Mouse (Mus musculus) macrophage (primary cell): ENCODE results near the gene Ptprj. TPM values are rescaled to one million over a fixed set of nuclear protein-coding genes. Genes with fewer than 3 reads are reported as not detected.

Experiments
- H3K27ac ChIP-seq: fragments of 350-480 bp; formaldehyde crosslinking; 2 replicates; pipeline ENCODE4 v1.9.0; 2021
- H3K36me3 ChIP-seq: fragments of 350-480 bp; formaldehyde crosslinking; 2 replicates; pipeline ENCODE4 v1.9.0; 2021; ENCODE audit errors: inconsistent target
- H3K4me3 ChIP-seq: fragments of 350-480 bp; formaldehyde crosslinking; 2 replicates; pipeline ENCODE4 v1.9.0; 2021; ENCODE audit errors: inconsistent target
- H3K79me2 ChIP-seq: fragments of 350-480 bp; formaldehyde crosslinking; 2 replicates; pipeline ENCODE4 v1.9.0; 2021; ENCODE audit errors: inconsistent target
- WGBS: methylation state at CpG from one replicate; pipeline ENCODE4 v1.1.7; 2026; ENCODE audit warnings: inconsistent platforms; ENCODE audit not compliant: missing documents; 5-methylcytosine and 5-hydroxymethylcytosine counted together
- polyA plus RNA-seq: library from polyadenylated mRNA; stranded (reverse); fragments of 250-400 nt; gene quantifications from 3 replicates; pipeline ENCODE4 v1.2.4, GENCODE M21; 2018; ENCODE audit warnings: inconsistent platforms

The Ptprj gene
- polyA plus RNA-seq, 1 experiment from 2014 or later, result 130 TPM

- no peak overlapping the region for H3K27ac ChIP-seq
- H3K36me3 ChIP-seq, result peaks cover 4% of the 10 kb centered on the region; the same call in 1 of the 2 replicates
- WGBS, result 98% methylated on average over 7 of the region's 7 CpGs
- no peak overlapping the region for H3K4me3 ChIP-seq
- H3K79me2 ChIP-seq, result peaks cover 100% of the 10 kb centered on the region
These were observed 46.5 kb downstream of the Ptprj start for GRCm38 (mm10) chr2:90533944-90534343.

- no peak overlapping the region for H3K27ac ChIP-seq
- H3K4me3 ChIP-seq, result no peak overlapping the region
- peaks cover 100% of the 10 kb centered on the region for H3K79me2 ChIP-seq
- peaks cover 4% of the 10 kb centered on the region; the same call in 1 of the 2 replicates for H3K36me3 ChIP-seq
- WGBS, result 58% methylated on average over 5 of the region's 5 CpGs
These were observed 48.4 kb downstream of the Ptprj start for GRCm38 (mm10) chr2:90532095-90532494.

- Histone ChIP-seq H3K4me3 (no peak overlapping the region), H3K27ac (no peak overlapping the region), H3K36me3 (no peaks in the 10 kb centered on the region), H3K79me2 (peaks cover 100% of the 10 kb centered on the region)
- 84% methylated on average over 5 of the region's 5 CpGs for WGBS
These were observed 52.3 kb downstream of the Ptprj start for GRCm38 (mm10) chr2:90528107-90528506.

GRCm38 (mm10) chr2:90526971-90527370, 53.5 kb downstream of the Ptprj start:
- 94% methylated on average over 6 of the region's 6 CpGs for WGBS
- no peaks in the 10 kb centered on the region for H3K36me3 ChIP-seq
- H3K4me3 ChIP-seq, result no peak overlapping the region

GRCm38 (mm10) chr2:90526564-90526963, 53.9 kb downstream of the Ptprj start:
- no peak overlapping the region for H3K27ac ChIP-seq
- H3K79me2 ChIP-seq, result peaks cover 100% of the 10 kb centered on the region
- H3K4me3 ChIP-seq, result no peak overlapping the region
- H3K36me3 ChIP-seq, result no peaks in the 10 kb centered on the region
- 79% methylated on average over 6 of the region's 6 CpGs for WGBS

More at GRCm38 (mm10) chr2:90526971-90527370, 53.5 kb downstream of the Ptprj start:
- Histone ChIP-seq H3K79me2 (peaks cover 100% of the 10 kb centered on the region), H3K27ac (no peak overlapping the region)

GRCm38 (mm10) chr2:90525807-90526206, 54.6 kb downstream of the Ptprj start:
- WGBS, result 96% methylated on average over 13 of the region's 14 CpGs
- no peak overlapping the region for H3K4me3 ChIP-seq
- H3K27ac ChIP-seq, result no peak overlapping the region
- H3K36me3 ChIP-seq, result no peaks in the 10 kb centered on the region
- peaks cover 100% of the 10 kb centered on the region for H3K79me2 ChIP-seq

- Histone ChIP-seq H3K79me2 (peaks cover 100% of the 10 kb centered on the region), H3K4me3 (no peak overlapping the region), H3K36me3 (0 out of 2 replicates have a peak, but pooled peaks cover 6% of the 10 kb centered on the region), H3K27ac (no peak overlapping the region)
- 91% methylated on average over 6 of the region's 6 CpGs for WGBS
These were observed 58.0 kb downstream of the Ptprj start for GRCm38 (mm10) chr2:90522455-90522854.

GRCm38 (mm10) chr2:90521909-90522308, 58.5 kb downstream of the Ptprj start:
- H3K4me3 ChIP-seq, result no peak overlapping the region
- WGBS, result 0% methylated on average over 1 of the region's 1 CpGs
- peaks cover 8% of the 10 kb centered on the region; the same call in 1 of the 2 replicates for H3K36me3 ChIP-seq
- peaks cover 100% of the 10 kb centered on the region for H3K79me2 ChIP-seq
- H3K27ac ChIP-seq, result no peak overlapping the region

- Histone ChIP-seq H3K27ac (no peak overlapping the region), H3K36me3 (peaks cover 14% of the 10 kb centered on the region; the same call in 1 of the 2 replicates)
- WGBS, result 91% methylated on average over 6 of the region's 6 CpGs
These were observed 62.2 kb downstream of the Ptprj start for GRCm38 (mm10) chr2:90518296-90518695.

GRCm38 (mm10) chr2:90514969-90515368, 65.5 kb downstream of the Ptprj start:
- peaks cover 100% of the 10 kb centered on the region for H3K79me2 ChIP-seq
- H3K4me3 ChIP-seq, result no peak overlapping the region
- H3K36me3 ChIP-seq, result peaks cover 14% of the 10 kb centered on the region; the same call in 1 of the 2 replicates
- no peak overlapping the region for H3K27ac ChIP-seq
- 63% methylated on average over 5 of the region's 5 CpGs for WGBS

More at GRCm38 (mm10) chr2:90518296-90518695, 62.2 kb downstream of the Ptprj start:
- H3K79me2 ChIP-seq, result peaks cover 100% of the 10 kb centered on the region
- H3K4me3 ChIP-seq, result no peak overlapping the region

- Histone ChIP-seq H3K79me2 (peaks cover 100% of the 10 kb centered on the region), H3K4me3 (no peak overlapping the region), H3K36me3 (no peaks in the 10 kb centered on the region), H3K27ac (peak overlapping the region; percentile 25)
- 75% methylated on average over 4 of the region's 4 CpGs for WGBS
These were observed 71.2 kb downstream of the Ptprj start for GRCm38 (mm10) chr2:90509268-90509667.

GRCm38 (mm10) chr2:90506143-90506542, 74.3 kb downstream of the Ptprj start:
- Histone ChIP-seq H3K79me2 (peaks cover 100% of the 10 kb centered on the region), H3K36me3 (no peaks in the 10 kb centered on the region), H3K27ac (no peak overlapping the region), H3K4me3 (no peak overlapping the region)
- 96% methylated on average over 3 of the region's 3 CpGs for WGBS

- H3K4me3 ChIP-seq, result no peak overlapping the region
- no peaks in the 10 kb centered on the region for H3K36me3 ChIP-seq
- 0% methylated on average over 6 of the region's 6 CpGs for WGBS
- peaks cover 100% of the 10 kb centered on the region for H3K79me2 ChIP-seq
- H3K27ac ChIP-seq, result peak overlapping the region; percentile 68
These were observed 75.7 kb downstream of the Ptprj start for GRCm38 (mm10) chr2:90504731-90505171.

- Histone ChIP-seq H3K36me3 (no peaks in the 10 kb centered on the region), H3K4me3 (no peak overlapping the region), H3K79me2 (peaks cover 100% of the 10 kb centered on the region), H3K27ac (no peak overlapping the region)
- 29% methylated on average over 1 of the region's 3 CpGs for WGBS
These were observed 77.1 kb downstream of the Ptprj start for GRCm38 (mm10) chr2:90503182-90503833.

- Histone ChIP-seq H3K27ac (no peak overlapping the region), H3K36me3 (no peaks in the 10 kb centered on the region), H3K4me3 (no peak overlapping the region), H3K79me2 (peaks cover 100% of the 10 kb centered on the region)
These were observed 77.7 kb downstream of the Ptprj start for GRCm38 (mm10) chr2:90502738-90503137.
